Mouse (Mus musculus) spleen, adult 2 months (tissue): ENCODE measurements around the gene Sprr1a. TPM values are rescaled to one million over a fixed set of nuclear protein-coding genes. Genes with fewer than 3 reads are reported as not detected.
"Not testable (repeated sequence)": the region's sequence is repeated elsewhere in the genome, so short reads cannot be mapped to it uniquely, and the experiment has no call there.

ENCODE experiments used
- DNase-seq, 2 experiments: peaks; one replicate each; pipeline versions ENCODE4 v3.0.0 to v3.0.0-alpha.2; 2012 to 2021; ENCODE audit warnings: low spot score in 2 of 2, low read depth in 1 of 2
- H3K27ac ChIP-seq: fragments of 200-500 bp; 2 replicates; pipeline ENCODE4 v1.5.1; 2012; ENCODE audit warnings: low read length, inconsistent platforms; ENCODE audit not compliant: insufficient read depth
- H3K27me3 ChIP-seq: fragments of 200-500 bp; 2 replicates; pipeline ENCODE4 v1.6.1; 2012; ENCODE audit warnings: mild to moderate bottlenecking, moderate library complexity, low read length, inconsistent platforms; ENCODE audit not compliant: control insufficient read depth, insufficient read depth
- H3K36me3 ChIP-seq: fragments of 200-500 bp; 2 replicates; pipeline ENCODE4 v1.6.1; 2012; ENCODE audit warnings: mild to moderate bottlenecking, low read length, inconsistent platforms; ENCODE audit not compliant: control insufficient read depth, insufficient read depth
- H3K4me1 ChIP-seq: fragments of 200-500 bp; 2 replicates; pipeline ENCODE4 v1.6.1; 2011; ENCODE audit warnings: inconsistent platforms; ENCODE audit not compliant: control insufficient read depth, insufficient read depth, insufficient read length
- H3K4me3 ChIP-seq: fragments of 200-500 bp; 2 replicates; pipeline ENCODE4 v1.5.1; 2011; ENCODE audit warnings: mild to moderate bottlenecking, inconsistent platforms; ENCODE audit not compliant: insufficient read depth, insufficient read length; ENCODE audit errors: extremely low read depth
- CTCF ChIP-seq: fragments of 200-500 bp; IDR thresholded peaks from 2 replicates; pipeline ENCODE4 v1.5.1; 2011; ENCODE audit warnings: mild to moderate bottlenecking, inconsistent platforms; ENCODE audit not compliant: insufficient read depth, insufficient read length, insufficient replicate concordance; ENCODE audit errors: extremely low read depth
- POLR2A ChIP-seq: fragments of 200-500 bp; IDR thresholded peaks from 2 replicates; pipeline ENCODE4 v1.6.1; 2011; ENCODE audit warnings: low read depth, low read length, inconsistent platforms
- WGBS: fragments of 180-500 bp; shearing (Covaris S2); methylation state at CpG from one replicate; pipeline ENCODE4 v1.1.7; 2018; 5-methylcytosine and 5-hydroxymethylcytosine counted together
- polyA plus RNA-seq: library from polyadenylated mRNA; depleted of rRNA; stranded (reverse); fragments of >200 nt; gene quantifications from 2 replicates; pipeline ENCODE4 v1.2.3, GENCODE M21; 2012; rRNA removed

The Sprr1a gene
- 0.15 TPM in 1 of 2 replicates, not detected in the other for polyA plus RNA-seq

DNA sequence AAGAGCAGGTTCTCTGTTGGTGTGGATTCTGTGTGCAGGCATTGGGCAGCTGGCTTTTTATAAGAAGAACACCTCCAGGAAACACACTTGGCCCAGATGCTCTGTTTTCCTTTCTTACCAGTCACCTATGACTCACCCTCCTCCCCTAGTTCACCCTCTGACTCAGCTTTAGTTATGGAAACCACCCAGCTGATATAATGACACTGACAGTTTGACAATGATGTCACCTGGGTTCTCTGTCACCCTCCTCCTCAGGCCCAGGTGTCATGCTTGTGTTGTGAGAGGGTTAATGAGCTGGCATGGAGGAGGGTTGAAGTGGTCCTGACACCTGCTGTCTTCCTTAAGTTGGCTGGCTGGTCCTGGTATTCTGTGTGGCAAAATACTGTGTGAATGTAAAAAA is at the start of gene Sprr1a:
Gene Sprr1a (minus strand): TSS at position 33 of the 400 bp plus-strand sequence.
- no peak for TF ChIP-seq CTCF
- TF ChIP-seq POLR2A, result no peak
- no peak for DNase-seq

DNA sequence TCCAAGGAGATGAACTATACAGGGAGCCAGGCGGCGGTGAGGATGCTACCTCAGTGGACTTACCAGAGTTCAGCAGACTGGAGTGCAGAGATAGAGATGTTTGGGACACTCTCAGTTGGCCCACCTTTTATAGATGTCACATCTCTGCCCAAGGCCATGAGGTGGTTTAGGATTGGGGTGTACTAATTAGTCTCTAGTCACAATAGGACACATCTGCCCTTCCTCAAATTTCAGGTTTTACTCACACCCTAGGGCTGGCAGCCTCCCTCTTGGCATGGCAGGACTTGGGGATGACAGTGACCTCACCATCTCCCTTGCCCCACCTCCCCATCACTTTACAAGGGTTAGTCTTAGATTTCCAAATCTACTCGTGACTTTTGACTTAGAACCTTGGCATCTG is 48.7 kb upstream of the Sprr1a start, which contains the start of gene 2310046K23Rik:
Gene 2310046K23Rik (minus strand): TSS at position 101 of the 400 bp plus-strand sequence.
- H3K4me3 ChIP-seq, result no peak within 1 kb of the TSS
- H3K27me3 ChIP-seq, result no peaks in the 10 kb centered on the region
- no peak for TF ChIP-seq CTCF
- no peak for TF ChIP-seq POLR2A
- 88% methylated on average over 3 of the region's 3 CpGs for WGBS
- H3K4me1 ChIP-seq, result no peaks in the 10 kb centered on the region
- no peak within 1 kb of the TSS for H3K27ac ChIP-seq
- no peaks in the 10 kb centered on the region for H3K36me3 ChIP-seq
- no peak for DNase-seq

More for the DNA sequence above, at the start of gene Sprr1a:
- no peak within 1 kb of the TSS; the same call in 1 of the 2 replicates for H3K4me3 ChIP-seq
- H3K4me1 ChIP-seq, result no peaks in the 10 kb centered on the region
- H3K27ac ChIP-seq, result no peak within 1 kb of the TSS
- H3K27me3 ChIP-seq, result no peaks in the 10 kb centered on the region
- H3K36me3 ChIP-seq, result no peaks in the 10 kb centered on the region

DNA sequence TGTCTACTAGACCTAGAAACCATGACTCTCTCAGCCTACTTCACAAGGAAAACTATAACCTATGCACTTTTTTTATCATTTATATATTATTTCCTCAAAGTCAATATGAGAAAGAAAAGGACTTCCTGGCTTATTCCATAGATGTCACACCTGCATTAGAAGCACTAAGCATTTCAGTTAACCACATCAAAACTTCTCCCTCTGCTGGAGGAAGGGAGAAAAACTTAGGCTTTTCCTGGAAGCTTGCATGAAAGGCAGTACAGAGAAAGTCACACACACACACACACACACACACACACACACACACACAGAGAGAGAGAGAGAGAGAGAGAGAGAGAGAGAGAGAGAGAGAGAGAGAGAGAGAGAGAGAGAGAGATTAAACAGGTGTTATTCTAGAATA is 26.6 kb upstream of the Sprr1a start:
- no peak overlapping the region for H3K4me3 ChIP-seq
- H3K27ac ChIP-seq, result no peak overlapping the region
- TF ChIP-seq POLR2A, result no peak
- TF ChIP-seq CTCF, result no peak
- no peak for DNase-seq
- no peaks in the 10 kb centered on the region for H3K36me3 ChIP-seq
- no peaks in the 10 kb centered on the region for H3K4me1 ChIP-seq
- no peaks in the 10 kb centered on the region for H3K27me3 ChIP-seq

DNA sequence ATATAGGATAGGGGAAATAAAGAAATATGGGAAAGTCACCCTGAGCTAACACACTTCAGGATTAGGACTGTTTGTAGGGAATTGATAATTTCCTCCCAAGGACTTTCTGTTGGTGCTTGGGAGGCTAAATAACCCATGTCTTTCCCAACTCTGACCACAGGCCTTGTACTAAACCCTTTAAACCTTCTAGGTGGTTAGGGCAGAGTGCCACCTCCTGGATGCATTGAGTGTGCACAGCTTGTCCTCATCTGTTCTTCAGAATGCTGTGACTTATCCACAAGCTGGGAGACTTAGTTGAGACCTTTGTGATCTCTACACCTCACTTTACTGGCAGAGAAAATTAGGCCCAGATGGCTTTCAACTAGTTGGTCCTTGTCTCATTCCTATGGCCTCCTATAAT is 25.1 kb upstream of the Sprr1a start:
- Histone ChIP-seq H3K27me3 (no peaks in the 10 kb centered on the region), H3K4me1 (no peaks in the 10 kb centered on the region), H3K36me3 (no peaks in the 10 kb centered on the region), H3K27ac (no peak overlapping the region), H3K4me3 (no peak overlapping the region)
- TF ChIP-seq POLR2A (no peak), CTCF (no peak)
- DNase-seq, result no peak

- TF ChIP-seq POLR2A (no peak), CTCF (no peak)
- H3K36me3 ChIP-seq, result no peaks in the 10 kb centered on the region
- no peaks in the 10 kb centered on the region for H3K4me1 ChIP-seq
- H3K27ac ChIP-seq, result no peak overlapping the region
- DNase-seq, result no peak
- WGBS, result 85% methylated on average over 1 of the region's 1 CpGs
- no peak overlapping the region for H3K4me3 ChIP-seq
- H3K27me3 ChIP-seq, result no peaks in the 10 kb centered on the region
Measured at GRCm38 (mm10) chr3:92508185-92508584, 22.5 kb upstream of the Sprr1a start.

DNA sequence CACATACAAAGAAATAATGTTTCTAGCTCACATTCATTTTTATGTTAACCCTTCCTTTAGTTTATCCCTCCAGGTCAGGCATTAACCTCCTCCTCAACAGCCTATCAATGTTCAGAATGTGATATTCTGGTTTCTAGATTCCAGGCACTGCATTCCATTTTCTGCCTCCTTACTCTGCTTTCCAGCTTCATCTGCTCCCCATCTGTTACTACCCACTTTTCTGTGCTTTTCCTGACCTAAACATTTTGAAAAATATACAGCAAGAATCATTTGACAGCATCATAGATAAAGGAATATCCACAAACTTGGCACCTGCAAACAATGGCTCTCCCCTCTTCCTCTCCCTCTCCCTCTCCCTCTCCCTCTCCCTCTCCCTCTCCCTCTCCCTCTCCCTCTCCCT is 17.8 kb upstream of the Sprr1a start:
- TF ChIP-seq POLR2A (no peak), CTCF (no peak)
- no peaks in the 10 kb centered on the region for H3K4me1 ChIP-seq
- no peaks in the 10 kb centered on the region for H3K36me3 ChIP-seq
- no peaks in the 10 kb centered on the region for H3K27me3 ChIP-seq
- no peak for DNase-seq
- H3K27ac ChIP-seq, result no peak overlapping the region
- H3K4me3 ChIP-seq, result no peak overlapping the region

- TF ChIP-seq POLR2A (no peak), CTCF (no peak)
- WGBS, result 90% methylated on average over 1 of the region's 1 CpGs
- DNase-seq, result no peak
- no peaks in the 10 kb centered on the region for H3K27me3 ChIP-seq
- H3K36me3 ChIP-seq, result no peaks in the 10 kb centered on the region
- H3K4me3 ChIP-seq, result no peak within 1 kb of the TSS
- H3K27ac ChIP-seq, result no peak within 1 kb of the TSS
- no peaks in the 10 kb centered on the region for H3K4me1 ChIP-seq
Measured at GRCm38 (mm10) chr3:92500393-92500792, 14.7 kb upstream of the Sprr1a start, which contains the start of gene Sprr4. TSS of gene Sprr4 (minus strand) at chr3:92500493.

GRCm38 (mm10) chr3:92490262-92490661 is 4.6 kb upstream of the Sprr1a start:
- H3K4me1 ChIP-seq, H3K27ac ChIP-seq, H3K36me3 ChIP-seq, H3K27me3 ChIP-seq, H3K4me3 ChIP-seq, DNase-seq: not testable (repeated sequence)
